Mouse (Mus musculus): ENCODE measurements around the gene Lacc1. TPM values are rescaled to one million over a fixed set of nuclear protein-coding genes. Genes with fewer than 3 reads are reported as not detected.

The Lacc1 gene
- polyA plus RNA-seq, 1 experiment from 2014 or later, result 8.1 TPM

GRCm38 (mm10) chr14:76981781-76982180, 54.9 kb downstream of the Lacc1 start:
- Histone ChIP-seq H3K27ac (ENCODE audit: low read depth, low read length) (no peak overlapping the region), H3K27me3 (replicated peaks; ENCODE audit: control insufficient read depth, insufficient read depth, low read length) (no peaks in the 10 kb centered on the region), H3K4me2 (replicated peaks; ENCODE audit: low read depth) (no peak overlapping the region), H3K4me1 (replicated peaks; ENCODE audit: control insufficient read depth, insufficient read depth, low read length) (no peaks in the 10 kb centered on the region), H3K36me3 (ENCODE audit: control insufficient read depth, insufficient read depth) (no peaks in the 10 kb centered on the region), H3K9me3 (ENCODE audit: control insufficient read depth) (no peaks in the 10 kb centered on the region), H3K9ac (ENCODE audit: low read depth, low read length) (no peak overlapping the region), H3K4me3 (ENCODE audit: low read depth, low read length) (no peak overlapping the region)
- no peak for TF ChIP-seq CTCF (IDR thresholded peaks at IDR 0.05; ENCODE audit: low read depth)
- ATAC-seq, result no peak
- WGBS, result 66% methylated on average over 1 of the region's 1 CpGs

GRCm38 (mm10) chr14:76981176-76981575, 55.5 kb downstream of the Lacc1 start:
- Histone ChIP-seq H3K27ac (ENCODE audit: low read depth, low read length) (no peak overlapping the region), H3K9me3 (ENCODE audit: control insufficient read depth) (no peaks in the 10 kb centered on the region), H3K27me3 (replicated peaks; ENCODE audit: control insufficient read depth, insufficient read depth, low read length) (no peaks in the 10 kb centered on the region), H3K4me3 (ENCODE audit: low read depth, low read length) (no peak overlapping the region), H3K4me2 (replicated peaks; ENCODE audit: low read depth) (no peak overlapping the region), H3K36me3 (ENCODE audit: control insufficient read depth, insufficient read depth) (no peaks in the 10 kb centered on the region), H3K4me1 (replicated peaks; ENCODE audit: control insufficient read depth, insufficient read depth, low read length) (no peaks in the 10 kb centered on the region), H3K9ac (ENCODE audit: low read depth, low read length) (no peak overlapping the region)
- no peak for ATAC-seq
- 91% methylated on average over 4 of the region's 4 CpGs for WGBS
- TF ChIP-seq CTCF (IDR thresholded peaks at IDR 0.05; ENCODE audit: low read depth), result no peak

- Histone ChIP-seq H3K27me3 (replicated peaks; ENCODE audit: control insufficient read depth, insufficient read depth, low read length) (no peaks in the 10 kb centered on the region), H3K4me1 (replicated peaks; ENCODE audit: control insufficient read depth, insufficient read depth, low read length) (no peaks in the 10 kb centered on the region), H3K4me2 (replicated peaks; ENCODE audit: low read depth) (no peak overlapping the region), H3K36me3 (ENCODE audit: control insufficient read depth, insufficient read depth) (no peaks in the 10 kb centered on the region), H3K9me3 (ENCODE audit: control insufficient read depth) (no peaks in the 10 kb centered on the region), H3K27ac (ENCODE audit: low read depth, low read length) (no peak overlapping the region), H3K4me3 (ENCODE audit: low read depth, low read length) (no peak overlapping the region), H3K9ac (ENCODE audit: low read depth, low read length) (no peak overlapping the region)
- no peak for ATAC-seq
- WGBS, result 55% methylated on average over 9 of the region's 9 CpGs
- TF ChIP-seq CTCF (IDR thresholded peaks at IDR 0.05; ENCODE audit: low read depth), result no peak
Measured at GRCm38 (mm10) chr14:76979569-76979968, 57.1 kb downstream of the Lacc1 start.

Other genes starting within 250 kb of the Lacc1 start
- 15.0 and 16.5 TPM in 2 replicates for gene Ccdc122, start 132 bp downstream of the Lacc1 start, polyA plus RNA-seq (2015; fragmentation: Nextera tagmentation; extraction: Ambion mirVana)
- gene Enox1, start 119.9 kb upstream of the Lacc1 start, polyA plus RNA-seq (2015; fragmentation: Nextera tagmentation; extraction: Ambion mirVana), result 1.7 and 1.9 TPM in 2 replicates

Data from intestine, postnatal 0 days (tissue).